Mouse (Mus musculus): ENCODE results near the gene Kir3dl1. TPM values are rescaled to one million over a fixed set of nuclear protein-coding genes. Genes with fewer than 3 reads are reported as not detected.

Kir3dl1 gene
- not detected in 2 replicates for polyA plus RNA-seq (2012; rRNA removed; ENCODE audit: low replicate concordance)

GRCm38 (mm10) chrX:136517699-136518098, at the start of gene Kir3dl1:
TSS of gene Kir3dl1 (plus strand) at chrX:136517999.

GRCm38 (mm10) chrX:136543956-136544355, 26.2 kb downstream of the Kir3dl1 start, which contains the start of gene Kir3dl2:
TSS of gene Kir3dl2 (minus strand) at chrX:136544056.

Other genes starting within 250 kb of the Kir3dl1 start
- gene Bex3, start 247.7 kb upstream of the Kir3dl1 start, polyA plus RNA-seq (2012; rRNA removed; ENCODE audit: low replicate concordance): 16.9 and 32.1 TPM in 2 replicates
- not detected in 2 replicates for gene Kir3dl2, start 26.1 kb downstream of the Kir3dl1 start, polyA plus RNA-seq (2012; rRNA removed; ENCODE audit: low replicate concordance)
- 0.85 and 0.99 TPM in 2 replicates for gene Tceal3, start 72.8 kb downstream of the Kir3dl1 start, polyA plus RNA-seq (2012; rRNA removed; ENCODE audit: low replicate concordance)
- 0.69 and 1.1 TPM in 2 replicates for gene Tceal1, start 190.0 kb downstream of the Kir3dl1 start, polyA plus RNA-seq (2012; rRNA removed; ENCODE audit: low replicate concordance)
- gene Morf4l2, start 225.7 kb downstream of the Kir3dl1 start, polyA plus RNA-seq (2012; rRNA removed; ENCODE audit: low replicate concordance): 16.8 and 46.6 TPM in 2 replicates